Mouse (Mus musculus): Measurements from ENCODE around the gene Defa20. TPM values are rescaled to one million over a fixed set of nuclear protein-coding genes. Genes with fewer than 3 reads are reported as not detected.
"Not testable (repeated sequence)": the region's sequence is repeated elsewhere in the genome, so short reads cannot be mapped to it uniquely, and the experiment has no call there.

Defa20 gene
- polyA plus RNA-seq (2015; fragmentation: Nextera tagmentation; extraction: Ambion mirVana) = not detected in 2 replicates

DNA sequence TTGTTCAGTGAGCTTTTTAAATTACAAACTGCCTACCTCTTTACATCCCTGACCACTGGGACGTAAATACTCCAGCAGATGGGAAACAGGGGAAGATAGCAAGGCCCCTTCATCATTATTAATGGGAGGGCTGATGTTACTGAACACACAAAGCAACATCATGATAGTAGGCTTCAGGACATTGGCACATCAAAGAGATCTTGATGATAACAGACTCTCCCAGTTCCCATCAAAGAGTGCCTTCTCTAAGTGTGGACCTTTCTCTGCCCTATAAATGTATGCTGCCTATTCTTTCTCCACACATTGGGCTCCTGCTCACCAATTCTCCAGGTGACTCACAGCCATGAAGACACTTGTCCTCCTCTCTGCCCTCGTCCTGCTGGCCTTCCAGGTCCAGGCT lies at the start of gene Defa20:
Gene Defa20 (plus strand): TSS at position 301 of the 400 bp plus-strand sequence.
- H3K27ac ChIP-seq (replicated peaks); H3K4me1 ChIP-seq; ATAC-seq (replicated peaks); H3K36me3 ChIP-seq; H3K27me3 ChIP-seq; H3K4me3 ChIP-seq; H3K4me2 ChIP-seq (replicated peaks); H3K9ac ChIP-seq (replicated peaks); H3K9me3 ChIP-seq: not testable (repeated sequence)
- no CpG with 5 or more reads among the region's 2 CpGs for WGBS

DNA sequence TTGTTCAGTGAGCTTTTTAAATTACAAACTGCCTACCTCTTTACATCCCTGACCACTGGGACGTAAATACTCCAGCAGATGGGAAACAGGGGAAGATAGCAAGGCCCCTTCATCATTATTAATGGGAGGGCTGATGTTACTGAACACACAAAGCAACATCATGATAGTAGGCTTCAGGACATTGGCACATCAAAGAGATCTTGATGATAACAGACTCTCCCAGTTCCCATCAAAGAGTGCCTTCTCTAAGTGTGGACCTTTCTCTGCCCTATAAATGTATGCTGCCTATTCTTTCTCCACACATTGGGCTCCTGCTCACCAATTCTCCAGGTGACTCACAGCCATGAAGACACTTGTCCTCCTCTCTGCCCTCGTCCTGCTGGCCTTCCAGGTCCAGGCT lies 19.7 kb downstream of the Defa20 start, which contains the start of gene Defa32:
Gene Defa32 (plus strand): TSS at position 301 of the 400 bp plus-strand sequence.
- H3K4me1 ChIP-seq; H3K4me2 ChIP-seq (replicated peaks); H3K36me3 ChIP-seq; ATAC-seq (replicated peaks); H3K27me3 ChIP-seq; H3K4me3 ChIP-seq; H3K27ac ChIP-seq (replicated peaks); H3K9ac ChIP-seq (replicated peaks); H3K9me3 ChIP-seq: not testable (repeated sequence)
- no CpG with 5 or more reads among the region's 2 CpGs for WGBS

Other genes starting within 250 kb of the Defa20 start
- not detected in 2 replicates for gene Defa27, start 193.7 kb upstream of the Defa20 start, polyA plus RNA-seq (2015; fragmentation: Nextera tagmentation; extraction: Ambion mirVana)
- gene Defa29, start 182.2 kb upstream of the Defa20 start, polyA plus RNA-seq (2015; fragmentation: Nextera tagmentation; extraction: Ambion mirVana) = not detected in 2 replicates
- not detected in 2 replicates for gene Defa2, start 130.7 kb upstream of the Defa20 start, polyA plus RNA-seq (2015; fragmentation: Nextera tagmentation; extraction: Ambion mirVana)
- not detected in 2 replicates for gene Defa33, start 117.4 kb upstream of the Defa20 start, polyA plus RNA-seq (2015; fragmentation: Nextera tagmentation; extraction: Ambion mirVana)
- not detected in 2 replicates for gene Defa36, start 81.8 kb upstream of the Defa20 start, polyA plus RNA-seq (2015; fragmentation: Nextera tagmentation; extraction: Ambion mirVana)
- gene Gm7849, start 52.7 kb upstream of the Defa20 start, polyA plus RNA-seq (2015; fragmentation: Nextera tagmentation; extraction: Ambion mirVana) = not detected in 2 replicates
- gene Defa32, start 19.8 kb downstream of the Defa20 start, polyA plus RNA-seq (2015; fragmentation: Nextera tagmentation; extraction: Ambion mirVana) = not detected in 2 replicates
- not detected in 2 replicates for gene Defa37, start 56.1 kb downstream of the Defa20 start, polyA plus RNA-seq (2015; fragmentation: Nextera tagmentation; extraction: Ambion mirVana)
- gene Defa28, start 73.7 kb downstream of the Defa20 start, polyA plus RNA-seq (2015; fragmentation: Nextera tagmentation; extraction: Ambion mirVana) = not detected in 2 replicates
- gene Gm7861, start 85.2 kb downstream of the Defa20 start, polyA plus RNA-seq (2015; fragmentation: Nextera tagmentation; extraction: Ambion mirVana) = not detected in 2 replicates
- not detected in 2 replicates for gene Defa26, start 108.9 kb downstream of the Defa20 start, polyA plus RNA-seq (2015; fragmentation: Nextera tagmentation; extraction: Ambion mirVana)
- not detected in 2 replicates for gene Defa17, start 146.5 kb downstream of the Defa20 start, polyA plus RNA-seq (2015; fragmentation: Nextera tagmentation; extraction: Ambion mirVana)
- not detected in 2 replicates for gene Defa34, start 156.5 kb downstream of the Defa20 start, polyA plus RNA-seq (2015; fragmentation: Nextera tagmentation; extraction: Ambion mirVana)
- gene AY761184, start 194.4 kb downstream of the Defa20 start, polyA plus RNA-seq (2015; fragmentation: Nextera tagmentation; extraction: Ambion mirVana) = not detected in 2 replicates
- not detected in 2 replicates for gene Defa24, start 225.2 kb downstream of the Defa20 start, polyA plus RNA-seq (2015; fragmentation: Nextera tagmentation; extraction: Ambion mirVana)